Mouse (Mus musculus) embryonic facial prominence, embryonic 12.5 days (tissue): ENCODE results near the gene Stxbp5. TPM values are rescaled to one million over a fixed set of nuclear protein-coding genes. Genes with fewer than 3 reads are reported as not detected.

Source experiments
- ATAC-seq: fragments of 200-750 bp; cut with Nextera tagmentation; 2 replicates; pipeline ENCODE4 v1.8.0; 2017; ENCODE audit not compliant: insufficient number of reproducible peaks, insufficient read depth, low FRiP score, low TSS enrichment
- H3K27ac ChIP-seq: fragments of 300-500 bp; sonication (generic); 2 replicates; pipeline ENCODE4 v1.5.1; 2016; ENCODE audit warnings: mild to moderate bottlenecking
- H3K27me3 ChIP-seq: fragments of 300-500 bp; sonication (generic); 2 replicates; pipeline ENCODE4 v1.6.1; 2016; ENCODE audit warnings: mild to moderate bottlenecking, moderate library complexity
- H3K36me3 ChIP-seq: fragments of 300-500 bp; sonication (generic); 2 replicates; pipeline ENCODE4 v1.6.1; 2016; ENCODE audit warnings: mild to moderate bottlenecking
- H3K4me1 ChIP-seq: fragments of 300-500 bp; sonication (generic); 2 replicates; pipeline ENCODE4 v1.6.1; 2016
- H3K4me2 ChIP-seq: fragments of 300-500 bp; sonication (generic); replicated peaks from 2 replicates; pipeline ENCODE4 v1.6.1; 2016; ENCODE audit warnings: mild to moderate bottlenecking, moderate library complexity
- H3K4me3 ChIP-seq: fragments of 300-500 bp; sonication (generic); 2 replicates; pipeline ENCODE4 v1.5.1; 2016; ENCODE audit warnings: mild to moderate bottlenecking
- H3K9ac ChIP-seq: fragments of 300-500 bp; sonication (generic); 2 replicates; pipeline ENCODE4 v1.6.1; 2016; ENCODE audit warnings: mild to moderate bottlenecking, moderate library complexity
- H3K9me3 ChIP-seq: fragments of 300-500 bp; sonication (generic); 2 replicates; pipeline ENCODE4 v1.6.1; 2016; ENCODE audit warnings: mild to moderate bottlenecking, moderate library complexity
- WGBS: fragments of 180-500 bp; shearing (Covaris S2); methylation state at CpG from one replicate; pipeline ENCODE4 v1.1.7; 2016; 5-methylcytosine and 5-hydroxymethylcytosine counted together
- polyA plus RNA-seq: library from polyadenylated mRNA; unstranded; fragments of >200 nt; fragmentation: Nextera tagmentation; extraction: Ambion mirVana; gene quantifications from 2 replicates; pipeline ENCODE4 v1.2.1, GENCODE M21; 2016

Stxbp5 gene
- polyA plus RNA-seq, 1 experiment from 2014 or later = 6.8 TPM

- H3K9ac ChIP-seq = no peak overlapping the region
- no peak overlapping the region for H3K27ac ChIP-seq
- no peak for ATAC-seq
- 80% methylated on average over 9 of the region's 9 CpGs for WGBS
- H3K4me3 ChIP-seq = no peak overlapping the region
- no peaks in the 10 kb centered on the region for H3K27me3 ChIP-seq
- 0 out of 2 replicates have a peak, but pooled peaks cover 5% of the 10 kb centered on the region for H3K36me3 ChIP-seq
- H3K4me1 ChIP-seq = no peaks in the 10 kb centered on the region
- H3K9me3 ChIP-seq = peaks cover 7% of the 10 kb centered on the region; the same call in 1 of the 2 replicates
- H3K4me2 ChIP-seq = no peak overlapping the region
These were observed 44.1 kb downstream of the Stxbp5 start for GRCm38 (mm10) chr10:9856792-9857191.

- Histone ChIP-seq H3K36me3 (peaks cover 6% of the 10 kb centered on the region; the same call in 1 of the 2 replicates), H3K9ac (no peak overlapping the region), H3K4me3 (no peak overlapping the region), H3K4me1 (no peaks in the 10 kb centered on the region), H3K4me2 (no peak overlapping the region), H3K27me3 (no peaks in the 10 kb centered on the region), H3K9me3 (no peaks in the 10 kb centered on the region), H3K27ac (no peak overlapping the region)
- ATAC-seq = no peak
- 88% methylated on average over 4 of the region's 4 CpGs for WGBS
These were observed 54.5 kb downstream of the Stxbp5 start for GRCm38 (mm10) chr10:9846408-9846807.

- no peaks in the 10 kb centered on the region for H3K27me3 ChIP-seq
- no peaks in the 10 kb centered on the region for H3K4me1 ChIP-seq
- no peak overlapping the region for H3K9ac ChIP-seq
- H3K4me3 ChIP-seq = no peak overlapping the region
- ATAC-seq = no peak
- no peak overlapping the region for H3K4me2 ChIP-seq
- no peak overlapping the region for H3K27ac ChIP-seq
- no peaks in the 10 kb centered on the region for H3K36me3 ChIP-seq
- H3K9me3 ChIP-seq = no peaks in the 10 kb centered on the region
- 69% methylated on average over 7 of the region's 7 CpGs for WGBS
These were observed 61.5 kb downstream of the Stxbp5 start for GRCm38 (mm10) chr10:9839408-9839807.

- Histone ChIP-seq H3K4me1 (no peaks in the 10 kb centered on the region), H3K4me3 (no peak overlapping the region), H3K9ac (no peak overlapping the region), H3K9me3 (no peaks in the 10 kb centered on the region), H3K4me2 (no peak overlapping the region), H3K27ac (no peak overlapping the region), H3K36me3 (no peaks in the 10 kb centered on the region), H3K27me3 (no peaks in the 10 kb centered on the region)
- ATAC-seq = no peak
- WGBS = 89% methylated on average over 4 of the region's 4 CpGs
These were observed 65.9 kb downstream of the Stxbp5 start for GRCm38 (mm10) chr10:9834986-9835385.

- no peak overlapping the region for H3K4me2 ChIP-seq
- no peak for ATAC-seq
- WGBS = 87% methylated on average over 4 of the region's 4 CpGs
- H3K27ac ChIP-seq = no peak overlapping the region
- no peak overlapping the region for H3K9ac ChIP-seq
- H3K4me1 ChIP-seq = no peaks in the 10 kb centered on the region
- no peak overlapping the region for H3K4me3 ChIP-seq
- no peaks in the 10 kb centered on the region for H3K27me3 ChIP-seq
- no peaks in the 10 kb centered on the region for H3K9me3 ChIP-seq
- H3K36me3 ChIP-seq = no peaks in the 10 kb centered on the region
These were observed 67.9 kb downstream of the Stxbp5 start for GRCm38 (mm10) chr10:9832937-9833336.

- Histone ChIP-seq H3K4me1 (no peaks in the 10 kb centered on the region), H3K4me2 (no peak overlapping the region), H3K27me3 (no peaks in the 10 kb centered on the region), H3K9me3 (no peaks in the 10 kb centered on the region), H3K36me3 (no peaks in the 10 kb centered on the region), H3K27ac (no peak overlapping the region), H3K4me3 (no peak overlapping the region), H3K9ac (no peak overlapping the region)
- no peak for ATAC-seq
- 76% methylated on average over 3 of the region's 3 CpGs for WGBS
These were observed 71.1 kb downstream of the Stxbp5 start for GRCm38 (mm10) chr10:9829744-9830143.

GRCm38 (mm10) chr10:9821299-9821698 lies 79.6 kb downstream of the Stxbp5 start:
- H3K36me3 ChIP-seq = no peaks in the 10 kb centered on the region
- ATAC-seq = no peak
- H3K9me3 ChIP-seq = no peaks in the 10 kb centered on the region
- no peak overlapping the region for H3K9ac ChIP-seq
- no peak overlapping the region for H3K4me3 ChIP-seq
- no peak overlapping the region for H3K4me2 ChIP-seq
- 61% methylated on average over 6 of the region's 6 CpGs for WGBS
- no peak overlapping the region for H3K27ac ChIP-seq
- no peaks in the 10 kb centered on the region for H3K27me3 ChIP-seq
- H3K4me1 ChIP-seq = no peaks in the 10 kb centered on the region

- ATAC-seq = no peak
- H3K27me3 ChIP-seq = no peaks in the 10 kb centered on the region
- no peak overlapping the region for H3K9ac ChIP-seq
- no peak overlapping the region for H3K4me3 ChIP-seq
- WGBS = 89% methylated on average over 7 of the region's 7 CpGs
- H3K4me1 ChIP-seq = no peaks in the 10 kb centered on the region
- H3K4me2 ChIP-seq = no peak overlapping the region
- no peak overlapping the region for H3K27ac ChIP-seq
- no peaks in the 10 kb centered on the region for H3K36me3 ChIP-seq
- no peaks in the 10 kb centered on the region for H3K9me3 ChIP-seq
These were observed 82.3 kb downstream of the Stxbp5 start for GRCm38 (mm10) chr10:9818574-9818973.

- WGBS = 77% methylated on average over 4 of the region's 4 CpGs
- ATAC-seq = no peak
- Histone ChIP-seq H3K4me2 (no peak overlapping the region), H3K4me3 (no peak overlapping the region), H3K27ac (no peak overlapping the region), H3K27me3 (no peaks in the 10 kb centered on the region), H3K36me3 (no peaks in the 10 kb centered on the region), H3K4me1 (no peaks in the 10 kb centered on the region), H3K9me3 (no peaks in the 10 kb centered on the region), H3K9ac (no peak overlapping the region)
These were observed 87.0 kb downstream of the Stxbp5 start for GRCm38 (mm10) chr10:9813926-9814325.

- no peaks in the 10 kb centered on the region for H3K9me3 ChIP-seq
- no peaks in the 10 kb centered on the region for H3K27me3 ChIP-seq
- no peak overlapping the region for H3K4me3 ChIP-seq
- H3K27ac ChIP-seq = no peak overlapping the region
- no peak overlapping the region for H3K9ac ChIP-seq
- no peak overlapping the region for H3K4me2 ChIP-seq
- ATAC-seq = no peak
- H3K4me1 ChIP-seq = no peaks in the 10 kb centered on the region
- no peaks in the 10 kb centered on the region for H3K36me3 ChIP-seq
- whole genome bisulfite sequencing = 86% methylated on average over 2 of the region's 2 CpGs
These were observed 93.3 kb downstream of the Stxbp5 start for GRCm38 (mm10) chr10:9807596-9807995.

- Histone ChIP-seq H3K4me3 (no peak overlapping the region), H3K9me3 (no peaks in the 10 kb centered on the region), H3K4me2 (no peak overlapping the region), H3K27me3 (no peaks in the 10 kb centered on the region), H3K27ac (no peak overlapping the region), H3K9ac (no peak overlapping the region), H3K4me1 (no peaks in the 10 kb centered on the region), H3K36me3 (no peaks in the 10 kb centered on the region)
- no peak for ATAC-seq
- WGBS = 59% methylated on average over 3 of the region's 3 CpGs
These were observed 95.5 kb downstream of the Stxbp5 start for GRCm38 (mm10) chr10:9805341-9805740.

GRCm38 (mm10) chr10:9803126-9803525 lies 97.8 kb downstream of the Stxbp5 start:
- Histone ChIP-seq H3K4me3 (no peak overlapping the region), H3K4me1 (no peaks in the 10 kb centered on the region), H3K9me3 (no peaks in the 10 kb centered on the region), H3K36me3 (no peaks in the 10 kb centered on the region), H3K27me3 (no peaks in the 10 kb centered on the region), H3K27ac (no peak overlapping the region), H3K9ac (no peak overlapping the region), H3K4me2 (no peak overlapping the region)
- no peak for ATAC-seq
- 51% methylated on average over 2 of the region's 2 CpGs for WGBS

- Histone ChIP-seq H3K27ac (no peak overlapping the region), H3K4me2 (no peak overlapping the region), H3K27me3 (no peaks in the 10 kb centered on the region), H3K9ac (no peak overlapping the region), H3K4me1 (no peaks in the 10 kb centered on the region), H3K9me3 (no peaks in the 10 kb centered on the region), H3K36me3 (peaks cover 9% of the 10 kb centered on the region; the same call in 1 of the 2 replicates), H3K4me3 (no peak overlapping the region)
- 70% methylated on average over 1 of the region's 1 CpGs for WGBS
- ATAC-seq = no peak
These were observed 99.3 kb downstream of the Stxbp5 start for GRCm38 (mm10) chr10:9801571-9801970.
